Mouse (Mus musculus) frontal cortex, postnatal 25 days (tissue): Measurements from ENCODE around the gene Ech1.
A peak's percentile ranks its signal among the peaks of the same experiment; 100 is the strongest.

Experiments used
- DNase-seq, 2 experiments: peaks; one replicate each; pipeline ENCODE4 v3.0.0; 2022; ENCODE audit warnings: low spot score in 2 of 2

Ech1 gene

DNA sequence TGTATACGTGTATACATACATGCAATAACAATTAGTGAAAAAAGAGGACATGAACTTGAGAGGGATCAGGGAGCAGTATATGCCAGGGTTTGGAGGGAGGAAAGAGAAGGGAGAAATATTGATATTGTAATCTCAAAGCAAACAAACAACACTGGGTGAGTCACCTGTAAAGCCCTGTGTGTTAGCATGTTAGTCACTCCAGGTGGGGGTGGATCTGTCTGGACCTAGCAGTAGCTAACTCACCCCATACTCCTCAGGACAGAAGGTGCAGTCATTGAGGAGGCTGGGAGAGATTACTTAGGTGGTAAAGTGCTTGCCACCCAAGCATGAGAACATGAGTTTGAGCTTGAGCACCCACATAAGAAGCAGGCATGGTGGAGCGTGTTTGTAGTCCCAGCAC, 34.9 kb downstream of the Ech1 start:
- DNase-seq = no peak

DNA sequence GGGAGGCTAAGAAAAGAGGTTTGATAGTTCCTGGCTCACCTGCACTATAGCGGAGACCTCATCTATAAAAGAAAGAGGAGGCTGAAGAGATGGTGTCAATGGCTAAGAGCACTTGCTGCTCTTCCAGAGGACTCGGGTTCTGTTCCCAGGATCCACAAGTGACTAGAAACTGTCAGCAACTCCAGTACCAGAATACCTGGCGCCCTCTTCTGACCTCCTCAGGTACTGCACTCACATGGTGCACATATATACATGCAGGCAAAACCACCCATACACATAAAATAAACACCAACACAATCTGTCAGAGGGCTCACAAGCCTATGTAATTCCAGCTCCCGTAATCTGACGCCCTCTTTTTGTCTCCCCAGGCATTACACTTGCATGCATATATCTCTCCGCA, 35.9 kb downstream of the Ech1 start:
- DNase-seq = no peak

DNA sequence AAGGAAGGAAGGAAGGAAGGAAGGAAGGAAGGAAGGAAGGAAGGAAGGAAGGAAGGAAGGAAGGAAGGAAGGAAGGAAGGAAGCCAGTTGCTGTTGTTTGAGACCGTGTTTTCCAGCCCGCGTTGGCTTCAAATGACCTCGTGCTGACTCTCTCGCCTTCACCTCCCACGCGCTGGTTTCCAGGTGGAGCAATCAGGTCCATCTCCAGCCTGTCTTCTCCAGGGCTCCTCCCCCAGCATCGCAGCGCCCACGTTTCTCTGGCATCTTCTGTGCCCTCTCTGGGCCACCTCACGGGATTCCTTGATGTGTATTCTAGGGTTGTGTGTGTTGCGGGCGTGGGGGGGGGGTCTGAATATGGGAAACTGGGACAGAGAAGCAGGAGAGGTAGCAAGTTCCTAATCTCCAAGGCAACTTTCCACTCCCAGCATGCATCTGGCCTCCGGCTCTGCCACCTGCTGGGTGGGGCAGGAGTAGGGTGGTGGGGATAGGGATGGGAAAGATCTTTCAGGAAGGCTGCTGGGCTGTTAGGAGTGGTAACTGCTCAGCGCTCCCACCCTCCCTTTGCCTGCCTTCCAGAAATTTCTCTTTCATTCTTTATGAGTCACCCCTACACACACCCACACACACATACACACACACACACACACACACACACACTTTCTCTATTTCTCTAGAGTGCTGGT, 37.9 kb downstream of the Ech1 start:
- no peak for DNase-seq

DNA sequence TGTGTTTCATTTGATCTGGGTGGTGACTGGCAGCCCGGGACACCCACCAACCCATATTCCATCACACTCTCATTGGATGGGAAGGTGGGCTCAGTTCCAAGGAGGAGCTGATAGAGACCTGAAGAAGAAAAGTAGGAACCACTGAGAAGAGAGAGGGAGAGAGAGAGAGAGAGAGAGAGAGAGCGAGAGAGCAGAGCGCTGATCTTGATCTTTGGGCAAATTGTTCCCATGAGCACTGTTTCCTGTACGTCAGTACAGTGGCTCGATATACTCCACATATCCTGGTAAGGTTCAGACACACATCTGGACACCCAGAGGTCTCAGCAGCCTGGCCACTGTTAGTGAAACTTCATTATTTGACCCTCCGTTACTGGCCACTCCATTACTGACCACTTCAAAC, 38.5 kb downstream of the Ech1 start, which contains the start of gene Lgals7:
Gene Lgals7 (plus strand): TSS at position 314 of the 400 bp plus-strand sequence.
- no peak for DNase-seq

DNA sequence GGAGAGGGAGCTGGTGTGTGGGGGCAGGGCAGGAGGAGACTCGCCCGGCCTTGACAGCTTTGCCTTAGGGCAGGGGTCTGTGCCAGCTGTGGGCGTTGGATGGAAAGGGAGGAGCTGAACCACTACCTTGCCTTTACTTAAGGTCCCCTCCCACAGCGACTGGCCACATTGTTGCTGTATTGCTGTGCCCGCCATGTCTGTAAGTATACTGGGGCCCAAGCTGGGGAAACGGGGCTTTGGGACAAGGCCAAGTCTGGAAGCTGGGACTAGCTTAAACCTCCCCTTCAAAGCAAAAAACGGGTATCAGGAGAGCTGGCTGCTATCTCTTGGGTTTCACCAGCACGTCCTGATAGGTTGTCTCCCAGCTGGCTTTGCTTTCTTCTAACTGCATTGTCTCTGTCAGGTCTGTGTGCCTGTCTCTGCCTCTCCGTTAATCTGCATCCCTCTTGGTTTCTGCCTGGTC, 39.3 kb downstream of the Ech1 start:
- no peak for DNase-seq

DNA sequence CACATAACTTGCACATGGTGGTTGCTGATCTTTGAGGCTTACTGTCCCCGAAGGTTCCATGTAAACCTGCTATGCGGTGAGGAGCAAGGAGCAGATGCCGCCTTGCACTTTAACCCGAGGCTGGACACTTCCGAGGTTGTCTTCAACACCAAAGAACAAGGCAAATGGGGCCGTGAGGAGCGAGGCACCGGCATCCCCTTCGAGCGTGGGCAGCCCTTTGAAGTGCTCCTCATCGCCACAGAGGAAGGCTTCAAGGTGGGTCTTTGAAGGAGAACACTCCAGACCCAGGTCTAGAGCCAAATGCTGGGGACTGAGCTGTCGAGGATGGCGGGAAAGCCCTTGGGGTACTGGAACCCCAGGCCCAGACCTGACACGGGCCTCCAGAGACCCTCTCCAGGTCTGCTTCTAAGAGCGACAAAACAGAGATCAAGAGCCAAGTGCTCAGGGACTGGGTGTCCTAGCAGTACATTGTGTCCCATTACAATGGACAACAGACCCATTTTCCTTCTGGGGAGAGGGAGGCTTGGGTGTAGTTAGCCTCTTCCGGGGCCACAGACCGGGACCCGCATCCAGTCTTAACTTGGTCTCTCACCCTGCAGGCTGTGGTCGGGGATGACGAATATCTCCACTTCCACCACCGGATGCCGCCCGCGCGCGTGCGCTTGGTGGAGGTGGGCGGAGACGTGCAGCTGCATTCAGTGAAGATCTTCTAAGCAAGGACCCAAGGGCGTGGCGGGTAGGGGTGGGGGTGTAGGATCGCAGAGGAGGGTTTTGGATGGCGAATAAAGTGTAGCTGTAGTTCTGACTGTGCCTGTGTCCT, 40.7 kb downstream of the Ech1 start:
- DNase-seq = peak; percentile 65 to 79

DNA sequence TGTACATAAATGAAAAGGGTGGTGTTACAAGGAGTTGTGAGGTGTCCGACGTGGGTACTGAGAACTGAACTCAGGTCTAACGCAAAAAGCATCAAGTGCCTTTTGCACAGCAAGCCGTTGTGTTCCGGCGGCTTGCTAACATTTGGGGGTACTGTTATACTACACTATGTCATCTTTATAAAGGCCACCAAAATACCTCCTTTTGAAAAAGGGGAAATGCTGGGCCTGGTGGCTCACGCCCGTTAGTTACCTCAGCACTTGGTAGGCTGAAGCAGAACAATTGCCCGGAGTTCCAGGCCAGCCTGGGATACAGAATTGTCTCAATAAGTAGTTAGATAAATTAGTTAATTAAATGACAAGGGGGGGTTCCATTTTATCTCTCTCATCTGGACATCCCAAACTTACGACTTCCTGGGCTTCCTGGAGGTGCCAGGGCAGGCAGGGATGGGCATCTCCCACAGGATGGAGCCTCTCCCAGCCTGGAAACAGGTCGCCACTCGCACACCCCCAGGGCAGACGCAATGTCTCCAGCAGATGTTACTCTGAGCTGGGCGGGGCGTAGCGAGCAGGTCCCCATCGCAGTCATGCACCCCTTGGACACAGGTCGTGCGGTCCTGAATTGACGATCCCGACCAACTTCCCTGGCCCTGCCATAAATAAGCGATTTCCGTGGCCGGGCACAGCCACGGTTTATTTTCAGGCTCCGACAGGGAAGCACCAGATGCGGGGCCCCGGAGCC, 41.9 kb downstream of the Ech1 start:
- DNase-seq = no peak

DNA sequence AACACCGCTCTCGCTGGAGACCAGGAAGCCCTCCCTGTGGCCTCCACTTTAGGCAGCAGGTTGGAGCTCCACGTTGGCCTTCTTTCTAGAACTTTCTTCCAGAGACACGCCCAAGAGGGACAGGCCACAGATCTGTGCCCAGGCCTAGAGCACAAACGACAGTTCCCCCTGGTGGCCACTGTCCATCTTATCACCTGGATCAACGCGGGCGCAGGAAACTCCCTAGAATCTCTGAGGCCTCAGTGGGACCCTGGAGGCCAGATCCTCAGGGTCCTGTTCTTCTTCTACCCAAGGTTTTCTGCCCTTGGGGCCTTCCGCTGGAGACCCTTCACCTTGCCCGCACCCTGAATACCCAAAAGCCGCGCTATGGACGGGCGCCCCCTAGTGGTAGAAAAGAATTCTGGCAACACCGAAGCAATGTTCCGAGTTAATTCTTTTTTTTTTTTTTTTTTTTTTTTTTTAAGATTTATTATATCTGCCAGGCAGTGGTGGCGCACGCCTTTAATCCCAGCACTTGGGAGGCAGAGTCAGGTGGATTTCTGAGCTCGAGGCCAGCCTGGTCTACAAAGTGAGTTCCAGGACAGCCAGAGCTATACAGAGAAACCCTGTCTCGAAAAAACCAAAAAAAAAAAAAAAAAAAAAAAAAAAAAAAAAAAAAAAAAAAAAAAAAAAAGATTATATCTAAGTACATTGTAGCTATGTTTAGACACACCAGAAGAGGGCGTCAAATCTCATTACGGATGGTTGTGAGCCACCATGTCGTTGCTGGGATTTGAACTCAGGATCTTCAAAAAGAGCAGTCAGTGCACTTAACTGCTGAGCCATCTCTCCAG, 42.7 kb downstream of the Ech1 start:
- DNase-seq = peak in 1 of 2 experiments; percentile 59

DNA sequence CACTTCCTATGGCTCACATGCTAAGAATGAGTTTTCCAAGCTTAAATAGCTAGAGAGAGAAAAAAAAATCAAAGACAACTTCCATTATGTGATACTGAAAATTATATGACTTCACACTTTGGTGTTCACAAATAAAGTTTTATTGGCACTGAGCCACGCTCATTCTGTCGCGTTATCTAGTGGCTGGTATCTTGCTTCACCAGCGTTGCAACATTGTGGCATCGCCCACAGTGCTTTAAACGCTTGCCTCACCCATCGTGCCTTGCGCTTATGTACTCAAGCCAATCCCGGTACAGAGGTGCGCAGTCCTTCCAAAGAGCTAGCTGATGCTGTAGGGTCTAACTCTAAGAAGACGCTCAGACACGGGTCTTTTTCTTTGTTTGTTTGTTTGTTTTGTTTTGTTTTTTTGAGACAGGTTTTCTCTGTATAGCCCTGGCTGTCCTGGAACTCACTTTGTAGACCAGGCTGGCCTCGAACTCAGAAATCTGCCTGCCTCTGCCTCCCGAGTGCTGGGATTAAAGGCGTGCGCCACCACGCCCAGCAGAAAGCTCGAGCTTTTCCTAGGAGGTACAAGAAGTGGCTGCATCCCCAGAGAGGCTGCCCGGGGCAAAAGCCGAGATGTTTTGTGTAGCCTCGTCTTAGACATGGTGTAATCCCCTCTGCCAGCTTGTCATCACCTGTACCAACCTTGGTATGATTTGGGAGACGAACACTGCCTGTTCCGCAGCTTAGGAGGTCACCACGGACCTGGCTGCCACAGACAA, 46.1 kb downstream of the Ech1 start:
- no peak for DNase-seq

DNA sequence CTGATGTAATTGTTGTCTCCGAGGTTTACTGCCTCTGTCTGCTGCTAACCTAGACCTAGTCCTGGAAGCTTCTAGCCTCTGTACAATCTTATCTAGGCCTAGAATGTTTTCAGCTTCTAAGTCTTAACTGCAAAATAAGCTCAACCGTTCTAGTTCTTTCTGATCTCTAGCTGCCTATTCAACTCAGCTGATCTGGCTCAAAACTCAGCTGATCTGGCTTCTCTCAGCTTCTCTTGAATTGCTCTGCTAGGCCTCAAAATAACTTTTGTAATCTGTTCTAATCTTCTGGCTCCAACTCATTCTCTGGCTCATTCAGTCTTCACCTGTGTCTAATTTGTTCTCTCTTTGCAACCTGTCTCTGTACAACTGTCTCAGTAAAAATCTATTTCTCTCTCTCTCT, 49.5 kb downstream of the Ech1 start:
- no peak for DNase-seq

DNA sequence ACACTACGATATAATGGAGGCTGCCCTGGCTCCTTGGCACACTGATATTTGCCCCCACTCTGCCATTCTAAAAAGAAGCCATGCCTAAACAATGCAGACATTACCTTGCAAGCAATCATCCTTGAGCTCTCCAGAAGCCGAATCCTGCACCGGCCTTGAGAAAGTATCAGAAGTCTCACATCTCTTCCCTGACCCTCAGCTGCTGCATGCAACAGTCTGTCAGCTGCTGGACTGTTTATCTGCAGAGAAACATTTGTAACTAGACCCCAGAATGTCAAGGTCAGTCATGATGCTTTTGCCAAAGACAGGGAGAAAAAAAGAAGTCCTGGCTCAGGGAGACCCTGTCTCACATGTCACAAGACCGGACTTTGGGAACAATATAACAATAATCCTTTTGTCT, 51.1 kb downstream of the Ech1 start:
- DNase-seq = no peak

DNA sequence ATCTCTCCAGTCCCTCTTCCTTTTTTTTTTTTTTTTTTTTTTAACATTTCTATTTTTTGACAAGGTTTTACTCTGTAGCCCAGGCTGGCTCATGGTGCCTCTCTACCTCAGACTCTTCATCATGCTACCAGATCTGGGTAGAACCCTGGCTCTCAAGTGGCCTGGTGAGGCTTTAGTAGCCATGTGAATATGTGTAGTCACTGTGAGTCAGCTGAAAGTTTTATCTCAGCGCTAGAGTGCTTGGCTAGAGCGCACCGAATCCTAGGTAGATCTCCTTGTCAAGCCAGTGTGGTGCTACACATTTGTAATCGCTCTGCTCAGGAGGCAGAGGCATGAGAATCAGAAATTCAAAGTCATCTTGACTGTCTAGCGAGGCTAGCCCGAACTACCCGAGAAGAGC, 52.1 kb downstream of the Ech1 start:
- no peak for DNase-seq

DNA sequence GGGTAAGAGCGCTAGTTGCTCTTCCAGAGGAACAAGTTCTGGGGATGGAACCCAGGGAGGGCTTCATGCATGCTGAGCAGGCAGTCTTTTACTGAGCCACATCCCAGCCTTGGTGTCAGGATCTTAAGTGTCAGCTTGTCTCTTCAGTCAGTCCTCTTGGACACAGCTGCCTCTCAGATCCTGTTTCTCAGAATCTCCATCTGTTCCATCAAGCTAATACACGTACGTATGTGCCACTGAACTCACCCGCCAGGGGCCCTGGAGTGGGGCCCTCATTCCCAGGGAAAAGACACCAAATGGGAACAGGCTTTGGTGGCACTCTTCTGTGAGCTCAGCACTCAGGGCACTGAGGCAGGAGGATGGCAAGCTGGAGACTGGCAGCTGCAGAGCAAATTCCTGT, 52.8 kb downstream of the Ech1 start:
- no peak for DNase-seq

DNA sequence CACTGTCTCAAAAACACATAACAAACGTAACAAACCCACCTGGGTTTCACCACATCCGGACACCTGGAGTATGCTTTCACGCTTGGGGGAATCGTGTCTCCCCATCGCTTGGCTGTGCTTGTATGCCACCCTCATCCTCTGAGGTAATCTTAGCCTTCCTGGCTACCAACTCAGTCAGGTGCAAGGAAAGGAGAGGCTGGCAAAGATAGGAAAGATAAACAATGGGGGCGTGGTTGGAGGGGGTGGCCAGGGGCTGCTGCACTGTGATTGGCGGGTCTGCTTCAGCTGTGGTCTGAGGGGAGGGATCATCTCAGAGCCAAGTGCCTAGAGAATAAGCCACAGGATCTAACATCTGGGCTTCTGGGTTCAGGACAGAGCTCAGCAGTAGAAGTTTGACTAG, 54.6 kb downstream of the Ech1 start:
- DNase-seq = no peak

DNA sequence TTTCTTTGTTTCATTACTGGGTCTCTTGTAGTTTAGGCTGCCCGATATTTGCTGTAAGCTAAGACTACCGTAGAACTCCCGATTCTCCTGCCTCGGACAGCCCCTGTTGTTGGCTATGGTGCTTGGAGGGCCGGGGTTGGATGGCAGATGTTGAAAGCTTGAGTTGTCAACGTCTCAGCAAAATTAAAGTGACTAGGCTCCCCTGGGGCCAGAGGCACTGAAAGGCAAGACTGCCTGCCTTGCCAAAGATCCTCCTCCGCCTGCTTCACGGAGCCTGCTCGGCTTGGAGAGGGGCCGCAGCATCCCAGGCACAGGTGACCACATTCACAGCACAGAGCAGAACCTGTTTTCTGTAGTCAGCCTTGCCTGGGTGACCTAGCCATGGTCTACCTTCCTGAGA, 55.5 kb downstream of the Ech1 start:
- no peak for DNase-seq

DNA sequence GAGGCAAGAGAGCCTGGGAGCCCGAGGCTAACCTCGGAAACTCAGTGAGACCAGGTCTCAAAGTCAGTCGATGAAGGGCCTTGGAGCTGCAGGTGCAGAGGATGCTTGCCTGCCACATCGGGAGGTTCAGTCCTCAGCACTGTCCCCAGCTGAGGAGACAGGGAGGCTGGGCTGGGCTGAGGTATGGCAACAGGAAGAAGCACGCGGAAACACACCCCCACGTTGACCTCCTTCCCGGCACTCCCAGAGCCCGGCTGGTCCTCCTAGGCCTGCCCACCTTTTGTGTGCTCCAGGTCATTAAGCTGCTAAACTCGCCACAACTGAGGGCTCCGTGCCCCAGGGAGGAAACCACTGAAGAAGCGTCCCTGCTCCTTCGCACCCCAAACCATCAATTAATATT, 56.2 kb downstream of the Ech1 start, which contains the start of gene Capn12:
Gene Capn12 (plus strand): TSS at position 224 of the 400 bp plus-strand sequence.
- no peak for DNase-seq
